Comparison of ENCODE assay signal across 8 mouse cellular contexts in the genomic region with DNA sequence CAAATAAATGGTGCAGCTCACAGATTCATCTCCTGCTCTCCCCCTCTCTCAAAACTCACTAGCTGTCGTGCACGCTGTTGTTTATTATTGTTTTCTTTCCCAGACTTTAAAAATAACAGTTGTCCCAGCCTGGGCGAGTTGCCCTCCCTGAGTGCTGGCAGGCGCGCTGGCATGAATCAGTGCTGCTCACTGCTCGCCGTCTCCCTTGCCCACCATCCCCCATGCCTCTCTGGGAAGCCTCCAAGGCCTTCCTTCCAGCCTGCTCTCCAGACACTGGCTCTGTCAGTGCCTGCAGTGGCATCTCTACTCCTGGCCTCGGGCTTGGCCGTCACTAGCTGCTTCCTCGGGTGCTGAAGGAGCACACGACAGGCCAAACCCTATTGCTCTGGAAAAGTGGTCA. TPM values are rescaled to one million over a fixed set of nuclear protein-coding genes. Genes with fewer than 3 reads are reported as not detected.
DNase-seq lines count a peak whose midpoint lies in the region; ATAC-seq lines count a peak whose summit lies in the region.

No protein-coding gene starts in this region.

- no peak for ATAC-seq in neural tube, embryonic 13.5 days (ENCODE audit: low read depth)
- no peak; the same call in 1 of the 2 replicates for ATAC-seq in neural tube, embryonic 15.5 days (ENCODE audit: low FRiP score)
- ATAC-seq in midbrain, embryonic 13.5 days: no peak

- WGBS in neural tube, embryonic 13.5 days: 69% methylated on average over 11 of the region's 11 CpGs
- 65% methylated on average over 11 of the region's 11 CpGs for WGBS in neural tube, embryonic 15.5 days
- whole genome bisulfite sequencing in midbrain, embryonic 13.5 days: 90% methylated on average over 11 of the region's 11 CpGs

- DNase-seq in cerebellum, adult 18-20 months: peak; percentile 82 to 90
- DNase-seq in gastrocnemius, postnatal 25 days: peak; percentile 85
- peak; percentile 66 to 84 for DNase-seq in left cerebral cortex, postnatal 25 days (ENCODE audit: low spot score in 2 of 2)
- no peak for DNase-seq in kidney, postnatal 25 days
- DNase-seq in thymus, adult 18-20 months: no peak

- no peaks in the 10 kb centered on the region for H3K27me3 ChIP-seq in neural tube, embryonic 13.5 days
- H3K27me3 ChIP-seq in neural tube, embryonic 15.5 days (replicated peaks): no peaks in the 10 kb centered on the region
- H3K27me3 ChIP-seq in midbrain, embryonic 13.5 days: no peaks in the 10 kb centered on the region

- no peak overlapping the region for H3K4me3 ChIP-seq in neural tube, embryonic 13.5 days
- H3K4me3 ChIP-seq in neural tube, embryonic 15.5 days (replicated peaks): no peak overlapping the region
- no peak overlapping the region for H3K4me3 ChIP-seq in midbrain, embryonic 13.5 days (replicated peaks)

- intact Hi-C loops in left cerebral cortex, postnatal 25 days (cut with DNase I): no loop called here

- H3K27ac ChIP-seq in neural tube, embryonic 13.5 days (replicated peaks): peak overlapping the region; percentile 61; the same call in 1 of the 2 replicates
- H3K27ac ChIP-seq in neural tube, embryonic 15.5 days (replicated peaks): no peak overlapping the region
- H3K27ac ChIP-seq in midbrain, embryonic 13.5 days: no peak overlapping the region

- H3K9me3 ChIP-seq in neural tube, embryonic 13.5 days: no peaks in the 10 kb centered on the region
- H3K9me3 ChIP-seq in neural tube, embryonic 15.5 days (replicated peaks): no peaks in the 10 kb centered on the region
- no peaks in the 10 kb centered on the region for H3K9me3 ChIP-seq in midbrain, embryonic 13.5 days

- 0 out of 2 replicates have a peak overlapping the region, but pooled peaks have one; percentile 17 for H3K9ac ChIP-seq in neural tube, embryonic 13.5 days
- no peak overlapping the region for H3K9ac ChIP-seq in neural tube, embryonic 15.5 days (replicated peaks)
- no peak overlapping the region for H3K9ac ChIP-seq in midbrain, embryonic 13.5 days (replicated peaks)

- H3K36me3 ChIP-seq in neural tube, embryonic 13.5 days: no peaks in the 10 kb centered on the region
- no peaks in the 10 kb centered on the region for H3K36me3 ChIP-seq in neural tube, embryonic 15.5 days
- H3K36me3 ChIP-seq in midbrain, embryonic 13.5 days: no peaks in the 10 kb centered on the region

- H3K4me2 ChIP-seq in neural tube, embryonic 13.5 days: no peak overlapping the region
- no peak overlapping the region for H3K4me2 ChIP-seq in neural tube, embryonic 15.5 days
- no peak overlapping the region for H3K4me2 ChIP-seq in midbrain, embryonic 13.5 days (replicated peaks)

- H3K4me1 ChIP-seq in neural tube, embryonic 13.5 days (replicated peaks): peaks cover 20% of the 10 kb centered on the region
- peaks cover 15% of the 10 kb centered on the region for H3K4me1 ChIP-seq in neural tube, embryonic 15.5 days
- H3K4me1 ChIP-seq in midbrain, embryonic 13.5 days (replicated peaks): peaks cover 14% of the 10 kb centered on the region

RNA-seq across cellular contexts. Expression of a gene that starts 48.2 kb away (rescaled TPM):
- 17.5 and 18.8 TPM in 2 replicates for polyA plus RNA-seq in neural tube, embryonic 13.5 days (2015; fragmentation: Nextera tagmentation; extraction: Ambion mirVana)
- polyA plus RNA-seq in neural tube, embryonic 15.5 days (2015; fragmentation: Nextera tagmentation; extraction: Ambion mirVana): 18.7 and 20.2 TPM in 2 replicates
- total RNA-seq in gastrocnemius, postnatal 25 days (2021): 10 to 100 TPM; 16.8 to 18.5 TPM
- 10 to 100 TPM; 20.1 to 24.7 TPM for total RNA-seq in left cerebral cortex, postnatal 25 days (2021)
- 18.8 and 19.1 TPM in 2 replicates for polyA plus RNA-seq in midbrain, embryonic 13.5 days (2015; fragmentation: Nextera tagmentation; extraction: Ambion mirVana)

Comparison
In these comparisons a context has a peak if more than half of its experiments do, and no peak if none do; other contexts are left out.
1. DNase-seq: peak in cerebellum, adult 18-20 months (2 of 2), gastrocnemius, postnatal 25 days (single experiment) and left cerebral cortex, postnatal 25 days (2 of 2); none in kidney, postnatal 25 days (0 of 2) and thymus, adult 18-20 months (0 of 2).